Mouse (Mus musculus): Measurements from ENCODE around the gene Zbtb7a. TPM values are rescaled to one million over a fixed set of nuclear protein-coding genes. Genes with fewer than 3 reads are reported as not detected.
A peak's percentile ranks its signal among the peaks of the same experiment; 100 is the strongest.
"Not testable (repeated sequence)": the region's sequence is repeated elsewhere in the genome, so short reads cannot be mapped to it uniquely, and the experiment has no call there.

Gene Zbtb7a
- total RNA-seq, 2 experiments from 2014 or later: 71.8 to 76.6 TPM

GRCm38 (mm10) chr10:81168087-81168431 lies 33.0 kb downstream of the Zbtb7a start:
- no peak for DNase-seq (ENCODE audit: low spot score in 2 of 2)

- peak in 1 of 2 experiments; percentile 76 for DNase-seq (ENCODE audit: low spot score in 2 of 2)
Observed at GRCm38 (mm10) chr10:81168521-81169244, 33.7 kb downstream of the Zbtb7a start.

GRCm38 (mm10) chr10:81169411-81169900 lies 34.4 kb downstream of the Zbtb7a start:
- not testable (repeated sequence) for DNase-seq (ENCODE audit: low spot score in 2 of 2)

- DNase-seq (ENCODE audit: low spot score in 2 of 2): peak in 1 of 2 experiments; percentile 71
Observed at GRCm38 (mm10) chr10:81173132-81173531, 38.1 kb downstream of the Zbtb7a start.

- DNase-seq (ENCODE audit: low spot score in 2 of 2): peak; percentile 78 to 86
Observed at GRCm38 (mm10) chr10:81174617-81175344, 39.8 kb downstream of the Zbtb7a start.

- DNase-seq (ENCODE audit: low spot score in 2 of 2): not testable (repeated sequence)
Observed at GRCm38 (mm10) chr10:81175345-81175701, 40.3 kb downstream of the Zbtb7a start.

GRCm38 (mm10) chr10:81175936-81176465 lies 41.0 kb downstream of the Zbtb7a start:
- DNase-seq (ENCODE audit: low spot score in 2 of 2): no peak

DNA sequence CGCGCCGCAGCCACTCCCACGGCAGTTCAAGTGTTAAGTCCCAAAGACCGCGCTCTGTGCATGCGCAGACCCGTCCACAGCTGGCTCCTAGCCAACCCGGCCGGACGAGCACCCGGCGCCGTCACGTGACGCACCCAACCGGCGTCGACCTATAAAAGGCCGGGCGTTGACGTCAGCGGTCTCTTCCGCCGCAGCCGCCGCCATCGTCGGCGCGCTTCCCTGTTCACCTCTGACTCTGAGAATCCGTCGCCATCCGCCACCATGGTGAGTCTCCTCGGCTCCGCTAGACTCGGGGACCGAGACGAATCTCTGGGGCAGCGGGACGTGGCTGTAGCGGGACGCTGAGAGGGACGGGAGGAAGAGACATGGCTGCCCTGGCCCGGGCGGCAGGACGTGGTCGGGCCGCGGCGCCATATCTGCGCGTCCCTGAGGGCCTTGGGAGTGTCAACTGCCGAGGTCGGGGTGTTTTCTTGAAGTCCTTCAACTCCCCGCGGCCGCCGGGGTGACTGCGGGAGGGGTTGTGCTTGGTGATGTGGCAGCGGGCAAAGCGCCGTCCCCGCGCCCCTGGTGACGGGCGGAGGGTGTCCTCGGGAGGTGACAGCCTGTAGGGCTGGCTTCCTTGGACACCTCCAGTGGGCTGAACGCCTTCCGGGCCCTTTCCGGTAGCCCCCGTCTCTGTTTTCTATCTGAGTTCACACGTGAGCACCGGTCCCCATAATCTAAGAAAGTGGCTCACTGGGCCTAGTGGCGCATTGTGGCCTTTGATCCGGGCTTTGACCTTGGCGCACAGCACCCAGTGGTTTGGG lies 41.6 kb downstream of the Zbtb7a start, which contains the start of gene Eef2:
Gene Eef2 (plus strand): TSS at position 166 of the 806 bp plus-strand sequence.
- DNase-seq (ENCODE audit: low spot score in 2 of 2): peak; percentile 98 to 99

DNA sequence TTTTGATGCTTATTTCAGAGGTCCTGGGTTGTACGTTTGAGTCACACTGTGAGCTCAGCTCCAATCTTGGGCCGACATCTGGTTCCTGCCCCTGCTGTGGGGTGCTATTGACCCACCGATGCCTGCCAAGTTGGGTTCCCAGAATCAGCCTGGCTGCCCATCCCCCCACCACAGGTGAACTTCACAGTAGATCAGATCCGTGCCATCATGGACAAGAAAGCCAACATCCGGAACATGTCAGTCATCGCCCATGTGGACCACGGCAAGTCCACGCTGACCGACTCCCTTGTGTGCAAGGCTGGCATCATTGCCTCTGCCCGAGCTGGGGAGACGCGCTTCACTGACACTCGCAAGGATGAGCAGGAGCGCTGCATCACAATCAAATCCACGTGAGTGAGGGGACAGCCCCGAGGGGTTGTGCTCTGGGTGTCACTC lies 42.5 kb downstream of the Zbtb7a start:
- DNase-seq (ENCODE audit: low spot score in 2 of 2): no peak

GRCm38 (mm10) chr10:81177958-81178712 lies 43.1 kb downstream of the Zbtb7a start:
- DNase-seq (ENCODE audit: low spot score in 2 of 2): no peak

GRCm38 (mm10) chr10:81178927-81179326 lies 43.9 kb downstream of the Zbtb7a start:
- no peak for DNase-seq (ENCODE audit: low spot score in 2 of 2)

DNA sequence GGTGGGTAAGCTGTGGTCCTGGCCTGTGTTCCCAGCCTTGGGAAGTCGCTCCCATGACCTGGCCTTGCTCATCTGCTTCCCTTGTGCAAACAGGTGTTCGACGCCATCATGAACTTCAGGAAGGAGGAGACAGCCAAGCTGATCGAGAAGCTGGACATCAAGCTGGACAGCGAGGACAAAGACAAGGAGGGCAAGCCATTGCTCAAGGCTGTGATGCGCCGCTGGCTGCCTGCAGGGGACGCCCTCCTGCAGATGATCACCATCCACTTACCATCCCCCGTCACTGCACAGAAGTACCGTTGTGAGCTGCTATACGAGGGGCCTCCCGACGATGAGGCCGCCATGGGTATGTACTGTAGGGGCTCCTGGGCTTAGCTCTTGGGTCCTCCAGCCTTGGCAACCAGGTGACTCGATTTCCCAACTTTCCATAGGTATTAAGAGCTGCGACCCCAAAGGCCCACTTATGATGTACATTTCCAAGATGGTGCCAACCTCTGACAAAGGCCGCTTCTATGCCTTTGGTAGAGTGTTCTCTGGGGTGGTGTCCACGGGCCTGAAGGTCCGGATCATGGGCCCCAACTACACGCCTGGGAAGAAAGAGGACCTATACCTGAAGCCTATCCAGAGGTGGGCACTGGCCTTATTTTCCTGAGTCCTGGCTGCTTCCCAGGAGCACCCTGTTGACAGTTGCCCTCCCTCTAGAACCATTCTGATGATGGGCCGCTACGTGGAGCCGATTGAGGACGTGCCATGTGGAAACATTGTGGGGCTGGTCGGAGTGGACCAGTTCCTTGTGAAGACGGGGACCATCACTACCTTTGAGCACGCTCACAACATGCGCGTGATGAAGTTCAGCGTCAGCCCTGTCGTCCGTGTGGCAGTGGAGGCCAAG lies 44.7 kb downstream of the Zbtb7a start:
- DNase-seq (ENCODE audit: low spot score in 2 of 2): no peak

DNA sequence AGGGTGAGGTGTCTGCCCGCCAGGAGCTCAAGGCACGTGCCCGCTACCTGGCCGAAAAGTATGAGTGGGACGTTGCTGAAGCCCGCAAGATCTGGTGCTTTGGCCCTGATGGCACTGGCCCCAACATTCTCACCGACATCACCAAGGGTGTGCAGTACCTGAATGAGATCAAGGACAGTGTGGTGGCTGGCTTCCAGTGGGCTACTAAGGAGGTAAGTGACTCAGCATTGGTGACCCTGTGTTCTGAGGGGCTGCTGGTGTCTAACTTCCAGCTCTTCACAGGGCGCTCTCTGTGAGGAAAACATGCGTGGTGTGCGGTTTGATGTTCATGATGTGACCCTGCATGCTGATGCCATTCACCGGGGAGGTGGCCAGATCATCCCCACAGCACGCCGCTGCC lies 45.9 kb downstream of the Zbtb7a start:
- DNase-seq (ENCODE audit: low spot score in 2 of 2): no peak

GRCm38 (mm10) chr10:81181860-81182259 lies 46.8 kb downstream of the Zbtb7a start:
- DNase-seq (ENCODE audit: low spot score in 2 of 2): not testable (repeated sequence)

DNA sequence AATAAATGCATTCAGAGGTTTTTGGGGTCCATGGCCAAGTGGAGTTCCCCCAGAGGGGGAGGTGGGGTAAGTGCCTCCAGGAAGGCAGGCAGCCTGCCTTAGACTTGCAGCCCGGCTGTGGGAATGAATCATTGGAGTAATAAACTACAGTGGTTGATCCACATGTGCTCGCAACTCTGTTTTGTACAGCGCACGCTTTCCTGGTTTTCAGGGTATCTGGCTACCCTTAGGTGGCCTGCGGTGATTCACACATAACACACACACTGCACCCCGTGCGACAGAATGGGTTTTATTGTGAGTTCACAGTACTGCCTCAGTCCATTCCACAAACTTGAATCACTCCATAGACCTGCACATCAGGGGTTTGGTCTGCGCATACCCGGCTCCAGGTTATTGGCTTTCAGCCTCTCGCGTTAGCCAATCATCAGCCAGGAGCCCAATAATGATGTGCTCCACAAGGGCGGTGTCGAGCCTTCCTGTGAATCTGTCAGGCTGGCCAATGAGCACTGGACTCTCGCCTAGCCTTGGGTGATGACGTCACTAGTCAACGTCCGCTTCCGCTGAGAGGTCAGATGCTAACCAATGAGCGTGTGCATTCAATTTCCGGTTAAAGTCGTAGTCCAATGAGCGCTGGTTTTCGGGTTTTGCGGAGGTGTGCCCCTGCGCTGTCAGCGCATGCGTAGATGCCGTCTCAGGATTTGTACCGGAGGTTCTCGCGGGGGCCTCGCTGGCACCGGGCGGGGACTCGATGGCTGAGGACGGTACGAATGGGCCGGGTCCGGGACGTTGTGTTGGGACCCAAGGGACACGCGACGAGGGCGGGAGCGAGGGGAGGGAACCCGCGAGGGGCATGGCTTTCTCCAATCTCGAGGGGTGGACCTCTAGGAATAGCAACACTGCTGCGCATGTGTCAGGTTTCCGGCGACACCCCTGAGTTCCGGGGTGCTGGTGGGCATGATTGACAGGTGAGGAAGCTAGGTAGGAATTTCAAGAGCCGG lies 47.6 kb downstream of the Zbtb7a start, which contains the start of gene Dapk3:
Gene Dapk3 (plus strand): TSS at position 670 of the 998 bp plus-strand sequence.
- peak; percentile 85 to 91 for DNase-seq (ENCODE audit: low spot score in 2 of 2)

DNA sequence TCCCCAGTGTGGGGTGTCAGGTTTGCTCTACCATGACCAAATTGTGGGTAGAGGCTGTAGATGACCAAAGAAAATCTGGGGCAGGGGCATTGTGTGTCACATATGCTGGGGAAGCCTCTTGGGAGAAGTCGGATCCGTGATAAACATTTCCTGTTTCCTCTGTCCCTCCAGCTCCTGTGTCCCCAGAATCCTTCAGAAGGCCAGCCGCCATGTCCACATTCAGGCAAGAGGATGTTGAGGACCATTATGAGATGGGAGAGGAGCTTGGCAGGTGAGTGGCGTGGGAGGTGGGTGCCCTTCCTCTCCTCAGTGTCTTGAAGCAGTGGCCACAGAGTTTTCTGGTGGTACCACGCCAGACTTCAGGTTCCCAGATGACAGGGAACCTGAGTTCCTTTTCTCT lies 48.8 kb downstream of the Zbtb7a start, which contains the start of gene 4930442H23Rik:
Gene 4930442H23Rik (minus strand): TSS at position 45 of the 400 bp plus-strand sequence.
- no peak for DNase-seq (ENCODE audit: low spot score in 2 of 2)

GRCm38 (mm10) chr10:81184765-81185164 lies 49.7 kb downstream of the Zbtb7a start:
- DNase-seq (ENCODE audit: low spot score in 2 of 2): no peak

- no peak for DNase-seq (ENCODE audit: low spot score in 2 of 2)
Observed at GRCm38 (mm10) chr10:81187161-81187560, 52.1 kb downstream of the Zbtb7a start.
